Mouse (Mus musculus) midbrain, postnatal 0 days (tissue): ENCODE measurements around the gene Mrpl1. TPM values are rescaled to one million over a fixed set of nuclear protein-coding genes. Genes with fewer than 3 reads are reported as not detected.
A peak's percentile ranks its signal among the peaks of the same experiment; 100 is the strongest.

Experiments
- ATAC-seq: fragments of 200-750 bp; cut with Nextera tagmentation; 2 replicates; pipeline ENCODE4 v1.8.0; 2017; ENCODE audit warnings: moderate number of reproducible peaks, mild to moderate bottlenecking, moderate TSS enrichment, moderate library complexity; ENCODE audit not compliant: low FRiP score
- DNase-seq: peaks from one replicate; pipeline ENCODE4 v3.0.0-alpha.2; 2015; ENCODE audit warnings: low spot score
- H3K27ac ChIP-seq: fragments of 300-500 bp; sonication (generic); 2 replicates; pipeline ENCODE4 v1.5.1; 2014; ENCODE audit warnings: low read depth, mild to moderate bottlenecking, low read length, mixed read lengths
- H3K27me3 ChIP-seq: fragments of 300-500 bp; sonication (generic); 2 replicates; pipeline ENCODE4 v1.6.1; 2014; ENCODE audit warnings: low read length, control low read depth, mixed read lengths; ENCODE audit not compliant: insufficient read depth
- H3K36me3 ChIP-seq: fragments of 300-500 bp; sonication (generic); 2 replicates; pipeline ENCODE4 v1.6.1; 2014; ENCODE audit warnings: low read length, control low read depth, mixed read lengths; ENCODE audit not compliant: insufficient read depth
- H3K4me1 ChIP-seq: fragments of 300-500 bp; sonication (generic); 2 replicates; pipeline ENCODE4 v1.6.1; 2014; ENCODE audit warnings: mild to moderate bottlenecking, control low read depth, antibody characterized with exemption, low read length, mixed read lengths; ENCODE audit not compliant: insufficient read depth
- H3K4me2 ChIP-seq: fragments of 300-500 bp; sonication (generic); 2 replicates; pipeline ENCODE4 v1.6.1; 2014; ENCODE audit warnings: low read depth, mild to moderate bottlenecking, low read length, mixed read lengths; ENCODE audit not compliant: poor library complexity, severe bottlenecking
- H3K4me3 ChIP-seq: fragments of 300-500 bp; sonication (generic); 2 replicates; pipeline ENCODE4 v1.5.1; 2014; ENCODE audit warnings: low read depth, mild to moderate bottlenecking, low read length, moderate library complexity
- H3K9ac ChIP-seq: fragments of 300-500 bp; sonication (generic); replicated peaks from 2 replicates; pipeline ENCODE4 v1.6.1; 2014; ENCODE audit warnings: mild to moderate bottlenecking, low read length, moderate library complexity, mixed read lengths; ENCODE audit not compliant: poor library complexity, severe bottlenecking
- H3K9me3 ChIP-seq: fragments of 300-500 bp; sonication (generic); 2 replicates; pipeline ENCODE4 v1.6.1; 2016; ENCODE audit warnings: low read length, control low read depth
- CTCF ChIP-seq: IDR thresholded peaks from 2 replicates; pipeline ENCODE4 v1.5.1; 2016; ENCODE audit warnings: antibody characterized with exemption, mild to moderate bottlenecking
- WGBS: fragments of 180-500 bp; shearing (Covaris S2); extraction: QIAGEN DNeasy Blood & Tissue Kit; methylation state at CpG from one replicate; pipeline ENCODE4 v1.1.7; 2014; 5-methylcytosine and 5-hydroxymethylcytosine counted together
- polyA plus RNA-seq: library from polyadenylated mRNA; unstranded; fragments of >200 nt; fragmentation: Nextera tagmentation; extraction: Ambion mirVana; gene quantifications from 2 replicates; pipeline ENCODE4 v1.2.1, GENCODE M21; 2015
- total RNA-seq: library from RNA; depleted of rRNA; stranded (reverse); fragments of >200 nt; gene quantifications from 2 replicates; pipeline ENCODE4 v1.2.3, GENCODE M21; 2014; rRNA removed

The Mrpl1 gene
- total and polyA plus RNA-seq, 2 experiments from 2014 or later: 11.5 to 21.9 TPM

DNA sequence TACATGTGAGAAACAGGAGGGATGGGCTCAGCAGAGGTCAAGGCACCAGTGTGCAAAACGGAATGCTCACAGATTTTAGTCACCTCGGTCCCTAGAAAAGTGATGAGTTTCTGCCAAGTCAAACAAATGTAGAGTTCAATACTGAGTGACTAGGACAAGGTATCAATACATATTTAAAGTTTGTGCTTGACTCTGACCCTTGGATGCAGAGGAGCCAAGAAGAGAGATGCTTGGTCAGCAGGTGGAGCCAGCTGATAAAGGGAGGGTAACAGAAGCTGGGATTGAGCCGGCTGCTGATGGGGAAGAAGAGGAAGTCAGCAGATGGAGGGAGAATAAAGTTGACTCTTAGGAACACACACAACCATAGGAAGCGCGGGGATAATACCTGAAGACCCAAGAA, 97.5 kb downstream of the Mrpl1 start:
- no peak overlapping the region for H3K27ac ChIP-seq
- H3K9me3 ChIP-seq: no peaks in the 10 kb centered on the region
- TF ChIP-seq CTCF: peak; percentile 58
- ATAC-seq (no peak), DNase-seq (no peak)
- H3K27me3 ChIP-seq: no peaks in the 10 kb centered on the region
- H3K9ac ChIP-seq: no peak overlapping the region
- no peaks in the 10 kb centered on the region for H3K4me1 ChIP-seq
- WGBS: 74% methylated on average over 5 of the region's 5 CpGs
- H3K36me3 ChIP-seq: no peaks in the 10 kb centered on the region
- H3K4me3 ChIP-seq: no peak overlapping the region
- no peak overlapping the region for H3K4me2 ChIP-seq

- Histone ChIP-seq H3K4me1 (no peaks in the 10 kb centered on the region), H3K27me3 (no peaks in the 10 kb centered on the region), H3K27ac (no peak overlapping the region), H3K4me2 (peak overlapping the region; percentile 28), H3K4me3 (no peak overlapping the region), H3K9me3 (no peaks in the 10 kb centered on the region), H3K9ac (no peak overlapping the region), H3K36me3 (no peaks in the 10 kb centered on the region)
- ATAC-seq (no peak), DNase-seq (no peak)
- TF ChIP-seq CTCF: no peak
- WGBS: 69% methylated on average over 13 of the region's 13 CpGs
Observed at GRCm38 (mm10) chr5:96308086-96308485, 98.8 kb downstream of the Mrpl1 start.

GRCm38 (mm10) chr5:96308645-96309044, 99.4 kb downstream of the Mrpl1 start:
- Histone ChIP-seq H3K9me3 (no peaks in the 10 kb centered on the region), H3K27me3 (no peaks in the 10 kb centered on the region), H3K4me1 (no peaks in the 10 kb centered on the region), H3K4me3 (no peak overlapping the region), H3K9ac (no peak overlapping the region), H3K36me3 (no peaks in the 10 kb centered on the region), H3K27ac (no peak overlapping the region), H3K4me2 (peak overlapping the region; percentile 28)
- TF ChIP-seq CTCF: no peak
- DNase-seq (peak; percentile 41), ATAC-seq (peak; percentile 73; the same call in 1 of the 2 replicates)
- 26% methylated on average over 5 of the region's 5 CpGs for WGBS

GRCm38 (mm10) chr5:96309566-96309965, 100.3 kb downstream of the Mrpl1 start:
- DNase-seq (no peak), ATAC-seq (no peak)
- Histone ChIP-seq H3K4me3 (no peak overlapping the region), H3K9me3 (no peaks in the 10 kb centered on the region), H3K36me3 (no peaks in the 10 kb centered on the region), H3K9ac (no peak overlapping the region), H3K27me3 (no peaks in the 10 kb centered on the region), H3K27ac (no peak overlapping the region), H3K4me2 (no peak overlapping the region), H3K4me1 (no peaks in the 10 kb centered on the region)
- no peak for TF ChIP-seq CTCF
- WGBS: 91% methylated on average over 5 of the region's 5 CpGs

GRCm38 (mm10) chr5:96311677-96312076, 102.4 kb downstream of the Mrpl1 start:
- no peaks in the 10 kb centered on the region for H3K4me1 ChIP-seq
- no peak overlapping the region for H3K27ac ChIP-seq
- no peaks in the 10 kb centered on the region for H3K27me3 ChIP-seq
- no peaks in the 10 kb centered on the region for H3K9me3 ChIP-seq
- DNase-seq (no peak), ATAC-seq (no peak)
- no peak for TF ChIP-seq CTCF
- H3K9ac ChIP-seq: no peak overlapping the region
- WGBS: 74% methylated on average over 8 of the region's 8 CpGs
- H3K4me2 ChIP-seq: no peak overlapping the region
- no peak overlapping the region for H3K4me3 ChIP-seq
- no peaks in the 10 kb centered on the region for H3K36me3 ChIP-seq

Other genes starting within 250 kb of the Mrpl1 start
- gene Cnot6l, start 45.3 kb upstream of the Mrpl1 start, total RNA-seq: 18.2 and 33.2 TPM in 2 replicates
- gene Cnot6l, start 45.3 kb upstream of the Mrpl1 start, polyA plus RNA-seq: 17.4 and 19.2 TPM in 2 replicates
- gene Fras1, start 164.5 kb downstream of the Mrpl1 start, total RNA-seq: 7.3 and 9.1 TPM in 2 replicates
- gene Fras1, start 164.5 kb downstream of the Mrpl1 start, polyA plus RNA-seq: 2.3 TPM in 2 replicates